Mouse (Mus musculus): ENCODE measurements around the gene Gm49403. TPM values are rescaled to one million over a fixed set of nuclear protein-coding genes. Genes with fewer than 3 reads are reported as not detected.
"Not testable (repeated sequence)": the region's sequence is repeated elsewhere in the genome, so short reads cannot be mapped to it uniquely, and the experiment has no call there.

Gm49403 gene
- polyA plus RNA-seq, 1 experiment from 2014 or later = not detected

DNA sequence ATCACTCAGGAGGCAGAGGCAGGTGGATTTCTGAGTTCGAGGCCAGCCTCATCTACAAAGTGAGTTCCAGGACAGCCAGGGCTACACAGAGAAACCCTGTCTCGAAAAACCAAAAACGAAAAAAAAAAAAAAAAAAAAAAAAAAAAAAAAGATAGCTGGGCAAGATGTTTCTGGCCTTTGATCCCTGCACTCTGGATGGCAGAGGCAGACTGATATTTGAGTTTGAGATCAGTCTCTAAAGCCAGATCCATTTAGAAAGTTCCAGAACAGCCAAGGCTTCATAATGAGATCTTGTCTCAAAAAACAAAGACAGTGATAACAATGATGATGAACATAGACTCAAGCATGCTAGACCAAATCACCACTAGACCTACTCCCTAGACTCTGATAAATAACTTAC is 13.3 kb upstream of the Gm49403 start:
- H3K4me1 ChIP-seq (ENCODE audit: control insufficient read depth, insufficient read depth, low read length); H3K9ac ChIP-seq (ENCODE audit: low read length); H3K4me3 ChIP-seq (ENCODE audit: low read length); H3K27me3 ChIP-seq (ENCODE audit: control insufficient read depth, insufficient read depth, low read length); H3K9me3 ChIP-seq (replicated peaks; ENCODE audit: control insufficient read depth, low read length); ATAC-seq (replicated peaks; ENCODE audit: extremely low read depth, insufficient read depth, low FRiP score); H3K27ac ChIP-seq (ENCODE audit: low read length): not testable (repeated sequence)
- 79% methylated on average over 3 of the region's 3 CpGs for WGBS
- H3K4me2 ChIP-seq (ENCODE audit: low read depth, low read length) = peak overlapping the region; percentile 63
- H3K36me3 ChIP-seq (ENCODE audit: control insufficient read depth, insufficient read depth) = peaks cover 21% of the 10 kb centered on the region

DNA sequence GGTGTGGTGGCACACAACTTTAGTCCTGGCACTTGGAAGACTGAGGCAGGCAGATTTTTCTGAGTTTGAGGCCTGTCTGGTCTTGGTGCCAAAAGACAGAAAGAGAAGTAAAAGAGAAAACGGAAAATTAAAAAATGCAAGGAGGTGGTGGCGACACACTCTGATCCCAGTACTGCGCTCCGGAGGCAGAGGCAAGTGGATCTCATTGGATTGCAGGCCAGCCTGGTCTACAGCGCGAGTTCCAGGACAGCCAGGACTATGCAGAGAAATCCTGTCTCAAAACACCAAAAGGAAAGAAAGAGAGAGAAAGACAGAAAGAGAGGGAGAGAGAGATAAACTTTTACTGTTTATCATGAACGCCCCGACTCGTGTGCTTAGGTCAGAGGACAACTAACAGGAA is 12.9 kb upstream of the Gm49403 start:
- H3K4me2 ChIP-seq (ENCODE audit: low read depth, low read length) = peak overlapping the region; percentile 63
- peak overlapping the region; percentile 95 for H3K9ac ChIP-seq (ENCODE audit: low read length)
- H3K36me3 ChIP-seq (ENCODE audit: control insufficient read depth, insufficient read depth) = peaks cover 25% of the 10 kb centered on the region
- H3K27ac ChIP-seq (ENCODE audit: low read length) = peak overlapping the region; percentile 77
- peaks cover 6% of the 10 kb centered on the region for H3K4me1 ChIP-seq (ENCODE audit: control insufficient read depth, insufficient read depth, low read length)
- no peaks in the 10 kb centered on the region for H3K27me3 ChIP-seq (ENCODE audit: control insufficient read depth, insufficient read depth, low read length)
- no peak for ATAC-seq (replicated peaks; ENCODE audit: extremely low read depth, insufficient read depth, low FRiP score)
- WGBS = 37% methylated on average over 9 of the region's 9 CpGs
- H3K9me3 ChIP-seq (replicated peaks; ENCODE audit: control insufficient read depth, low read length) = no peaks in the 10 kb centered on the region
- peak overlapping the region; percentile 87 for H3K4me3 ChIP-seq (ENCODE audit: low read length)

DNA sequence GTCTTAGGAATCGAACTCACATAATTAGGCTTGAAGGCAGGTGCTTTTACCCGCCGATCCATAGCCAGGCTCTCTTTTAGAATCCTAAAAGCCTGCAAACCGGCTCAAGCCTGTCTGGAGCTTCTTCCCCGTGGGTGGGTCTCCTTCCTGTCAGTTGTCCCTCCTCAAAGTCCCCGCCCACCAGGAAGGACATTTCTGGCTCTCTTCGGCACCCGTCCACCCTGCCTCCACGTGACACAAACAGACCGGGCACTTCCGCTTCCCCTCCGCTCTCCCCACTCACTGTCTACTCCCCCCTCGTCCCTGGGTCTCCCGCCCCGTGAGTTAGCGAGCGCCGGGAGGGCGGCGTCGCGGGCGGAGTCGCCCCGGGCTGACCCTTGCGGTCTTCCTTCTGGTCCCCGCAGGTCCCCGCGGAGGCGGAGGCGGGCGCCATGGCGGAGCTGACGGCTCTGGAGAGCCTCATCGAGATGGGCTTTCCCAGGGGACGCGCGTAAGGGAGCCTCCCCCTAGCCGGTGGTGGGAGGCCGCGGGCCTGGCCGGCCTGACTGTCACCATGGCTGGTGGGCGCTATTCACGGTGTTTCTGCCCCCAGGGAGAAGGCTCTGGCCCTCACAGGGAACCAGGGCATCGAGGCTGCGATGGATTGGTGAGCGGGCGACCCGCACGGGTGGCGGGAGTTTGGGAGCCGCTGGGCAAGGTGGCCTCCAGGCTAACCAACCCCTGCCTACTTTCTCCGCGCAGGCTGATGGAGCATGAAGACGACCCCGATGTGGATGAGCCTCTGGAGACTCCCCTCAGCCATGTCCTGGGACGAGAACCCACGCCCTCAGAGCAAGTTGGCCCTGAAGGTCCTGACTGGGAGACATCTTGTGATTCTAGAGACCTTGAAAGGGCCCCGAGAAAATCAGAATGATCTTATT is 12.2 kb upstream of the Gm49403 start, which contains the start of gene Ubxn1:
Ubxn1 (plus strand) TSS at position 230 of the 920 bp plus-strand sequence.
- Histone ChIP-seq H3K4me3 (ENCODE audit: low read length) (peak within 1 kb of the TSS; percentile 87), H3K9ac (ENCODE audit: low read length) (peak within 1 kb of the TSS; percentile 95), H3K9me3 (replicated peaks; ENCODE audit: control insufficient read depth, low read length) (no peaks in the 10 kb centered on the region), H3K27ac (ENCODE audit: low read length) (peak within 1 kb of the TSS; percentile 80), H3K4me1 (ENCODE audit: control insufficient read depth, insufficient read depth, low read length) (peaks cover 6% of the 10 kb centered on the region), H3K27me3 (ENCODE audit: control insufficient read depth, insufficient read depth, low read length) (no peaks in the 10 kb centered on the region), H3K36me3 (ENCODE audit: control insufficient read depth, insufficient read depth) (peaks cover 31% of the 10 kb centered on the region), H3K4me2 (ENCODE audit: low read depth, low read length) (peak within 1 kb of the TSS; percentile 91)
- ATAC-seq (replicated peaks; ENCODE audit: extremely low read depth, insufficient read depth, low FRiP score) = peak; percentile 98
- 2% methylated on average over 59 of the region's 59 CpGs for WGBS

DNA sequence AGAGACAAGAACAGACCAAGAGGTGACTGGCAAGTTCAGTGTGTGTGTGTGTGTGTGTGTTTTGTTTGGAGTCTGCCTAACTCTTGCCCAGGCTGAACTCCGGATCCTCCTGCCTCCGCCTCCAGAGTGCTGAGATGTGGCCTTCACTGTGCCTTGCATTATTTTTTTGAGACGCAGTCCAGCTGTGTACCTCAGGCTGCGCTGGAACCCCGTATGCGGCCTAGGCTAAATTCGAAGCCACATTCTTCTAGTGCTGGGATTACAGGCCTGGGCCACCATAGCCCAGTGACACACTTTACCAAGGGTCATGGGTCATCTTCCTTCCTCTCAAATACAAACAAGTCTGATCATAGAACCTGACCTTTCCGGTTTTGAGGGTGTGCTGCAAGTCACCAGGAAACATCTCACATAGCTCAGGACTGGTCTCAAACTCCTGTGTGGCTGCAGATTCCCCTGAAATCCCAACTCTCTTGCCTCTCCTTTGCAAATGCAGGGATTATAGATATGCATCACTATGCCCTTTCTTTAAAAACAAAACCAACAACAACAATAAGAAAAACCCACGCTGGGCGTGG is 11.4 kb upstream of the Gm49403 start:
- Histone ChIP-seq H3K4me1 (ENCODE audit: control insufficient read depth, insufficient read depth, low read length) (peaks cover 6% of the 10 kb centered on the region), H3K9me3 (replicated peaks; ENCODE audit: control insufficient read depth, low read length) (no peaks in the 10 kb centered on the region), H3K36me3 (ENCODE audit: control insufficient read depth, insufficient read depth) (peaks cover 35% of the 10 kb centered on the region), H3K9ac (ENCODE audit: low read length) (peak overlapping the region; percentile 95), H3K27me3 (ENCODE audit: control insufficient read depth, insufficient read depth, low read length) (no peaks in the 10 kb centered on the region), H3K27ac (ENCODE audit: low read length) (no peak overlapping the region; the same call in 1 of the 2 replicates), H3K4me2 (ENCODE audit: low read depth, low read length) (peak overlapping the region; percentile 91), H3K4me3 (ENCODE audit: low read length) (peak overlapping the region; percentile 87)
- ATAC-seq (replicated peaks; ENCODE audit: extremely low read depth, insufficient read depth, low FRiP score) = no peak
- 68% methylated on average over 10 of the region's 10 CpGs for WGBS

DNA sequence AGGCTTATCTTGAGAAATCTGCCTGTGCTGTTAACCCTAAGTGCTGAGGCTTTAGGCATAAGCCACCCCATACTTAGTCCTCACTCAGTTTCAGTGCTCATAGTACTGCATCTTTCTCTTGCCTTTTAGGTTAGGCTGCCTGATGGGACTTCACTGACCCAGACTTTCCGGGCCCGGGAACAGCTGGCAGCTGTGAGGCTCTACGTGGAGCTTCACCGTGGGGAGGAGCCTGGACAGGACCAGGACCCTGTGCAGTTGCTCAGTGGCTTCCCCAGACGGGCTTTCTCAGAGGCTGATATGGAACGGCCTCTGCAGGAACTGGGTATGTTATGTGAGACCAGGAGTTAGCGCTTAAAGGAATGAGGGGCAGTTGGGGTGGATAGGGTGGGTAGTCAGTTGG is 8.7 kb upstream of the Gm49403 start:
- ATAC-seq (replicated peaks; ENCODE audit: extremely low read depth, insufficient read depth, low FRiP score) = no peak
- Histone ChIP-seq H3K36me3 (ENCODE audit: control insufficient read depth, insufficient read depth) (peaks cover 38% of the 10 kb centered on the region), H3K27ac (ENCODE audit: low read length) (no peak overlapping the region)

DNA sequence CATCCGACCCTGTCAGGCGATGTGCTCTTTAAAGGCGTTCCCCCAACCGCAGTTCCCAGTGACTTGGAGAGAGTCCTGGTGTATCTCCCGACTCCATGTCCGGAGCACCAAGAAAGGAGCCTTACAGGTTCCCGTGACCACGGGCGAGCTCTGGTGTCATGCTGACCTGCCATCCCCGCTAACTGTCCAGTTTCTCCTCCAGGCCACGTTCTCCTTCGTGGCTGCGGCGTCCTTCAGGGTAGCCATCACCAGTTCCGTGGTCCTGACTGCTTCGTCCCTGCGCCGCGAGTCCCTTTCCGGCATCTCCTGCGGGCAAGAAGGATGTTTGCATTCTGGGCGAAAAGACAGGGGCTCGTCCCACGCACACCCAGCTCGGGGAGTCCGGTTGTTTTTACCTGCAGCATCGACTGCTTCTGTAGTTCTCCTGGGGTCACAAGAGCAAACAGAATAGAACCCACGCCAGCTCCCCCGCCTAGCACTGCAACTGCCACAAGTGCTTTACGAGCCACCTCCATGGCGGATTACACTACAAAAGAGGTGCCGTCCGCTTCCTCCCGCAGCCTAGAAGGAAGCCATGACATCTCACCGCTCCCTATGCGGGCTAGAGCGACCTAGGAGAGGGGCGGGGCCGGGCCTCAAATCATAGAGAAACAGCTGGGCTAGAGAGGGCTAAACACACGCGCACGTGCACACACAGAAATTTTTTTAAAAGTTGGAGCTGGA is 3.3 kb upstream of the Gm49403 start, which contains the start of gene Uqcc3:
Uqcc3 (minus strand) TSS at position 613 of the 723 bp plus-strand sequence.
- peak within 1 kb of the TSS; percentile 93 for H3K9ac ChIP-seq (ENCODE audit: low read length)
- WGBS = under 1% methylated on average over 42 of the region's 42 CpGs
- H3K9me3 ChIP-seq (replicated peaks; ENCODE audit: control insufficient read depth, low read length) = no peaks in the 10 kb centered on the region
- H3K36me3 ChIP-seq (ENCODE audit: control insufficient read depth, insufficient read depth) = peaks cover 17% of the 10 kb centered on the region
- H3K4me1 ChIP-seq (ENCODE audit: control insufficient read depth, insufficient read depth, low read length) = peaks cover 8% of the 10 kb centered on the region
- peak within 1 kb of the TSS; percentile 92 for H3K27ac ChIP-seq (ENCODE audit: low read length)
- peak within 1 kb of the TSS; percentile 95 for H3K4me3 ChIP-seq (ENCODE audit: low read length)
- peak within 1 kb of the TSS; percentile 85 for H3K4me2 ChIP-seq (ENCODE audit: low read depth, low read length)
- H3K27me3 ChIP-seq (ENCODE audit: control insufficient read depth, insufficient read depth, low read length) = no peaks in the 10 kb centered on the region
- ATAC-seq (replicated peaks; ENCODE audit: extremely low read depth, insufficient read depth, low FRiP score) = peak; percentile 92

More for the DNA sequence above, 8.7 kb upstream of the Gm49403 start:
- Histone ChIP-seq H3K4me1 (ENCODE audit: control insufficient read depth, insufficient read depth, low read length) (peaks cover 13% of the 10 kb centered on the region), H3K4me3 (ENCODE audit: low read length) (no peak overlapping the region), H3K27me3 (ENCODE audit: control insufficient read depth, insufficient read depth, low read length) (no peaks in the 10 kb centered on the region), H3K4me2 (ENCODE audit: low read depth, low read length) (no peak overlapping the region), H3K9me3 (replicated peaks; ENCODE audit: control insufficient read depth, low read length) (no peaks in the 10 kb centered on the region), H3K9ac (ENCODE audit: low read length) (no peak overlapping the region)
- whole genome bisulfite sequencing = 85% methylated on average over 7 of the region's 7 CpGs

DNA sequence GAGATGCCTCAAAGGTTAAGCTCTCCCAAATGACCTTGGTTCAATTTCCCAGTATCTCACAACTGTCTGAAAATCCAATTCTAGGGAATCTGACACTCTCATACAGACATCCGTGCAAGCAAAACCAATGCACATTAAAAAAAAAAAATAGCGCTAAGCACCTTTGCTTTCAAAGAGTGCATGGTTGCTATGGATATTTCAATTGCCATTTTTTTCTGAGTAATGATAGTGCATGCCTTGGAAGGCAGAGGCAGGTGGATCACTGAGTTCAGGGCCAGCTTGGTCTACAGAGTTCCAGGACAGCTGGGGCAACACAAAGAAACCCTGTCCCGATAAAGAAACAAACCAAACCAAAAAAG is 2.7 kb upstream of the Gm49403 start:
- ATAC-seq (replicated peaks; ENCODE audit: extremely low read depth, insufficient read depth, low FRiP score) = no peak
- Histone ChIP-seq H3K27me3 (ENCODE audit: control insufficient read depth, insufficient read depth, low read length) (no peaks in the 10 kb centered on the region), H3K4me1 (ENCODE audit: control insufficient read depth, insufficient read depth, low read length) (peaks cover 8% of the 10 kb centered on the region), H3K36me3 (ENCODE audit: control insufficient read depth, insufficient read depth) (peaks cover 12% of the 10 kb centered on the region), H3K4me3 (ENCODE audit: low read length) (peak overlapping the region; percentile 95), H3K9ac (ENCODE audit: low read length) (peak overlapping the region; percentile 93), H3K27ac (ENCODE audit: low read length) (peak overlapping the region; percentile 32; the same call in 1 of the 2 replicates), H3K4me2 (ENCODE audit: low read depth, low read length) (peak overlapping the region; percentile 85), H3K9me3 (replicated peaks; ENCODE audit: control insufficient read depth, low read length) (no peaks in the 10 kb centered on the region)
- WGBS = 14% methylated on average over 3 of the region's 3 CpGs

DNA sequence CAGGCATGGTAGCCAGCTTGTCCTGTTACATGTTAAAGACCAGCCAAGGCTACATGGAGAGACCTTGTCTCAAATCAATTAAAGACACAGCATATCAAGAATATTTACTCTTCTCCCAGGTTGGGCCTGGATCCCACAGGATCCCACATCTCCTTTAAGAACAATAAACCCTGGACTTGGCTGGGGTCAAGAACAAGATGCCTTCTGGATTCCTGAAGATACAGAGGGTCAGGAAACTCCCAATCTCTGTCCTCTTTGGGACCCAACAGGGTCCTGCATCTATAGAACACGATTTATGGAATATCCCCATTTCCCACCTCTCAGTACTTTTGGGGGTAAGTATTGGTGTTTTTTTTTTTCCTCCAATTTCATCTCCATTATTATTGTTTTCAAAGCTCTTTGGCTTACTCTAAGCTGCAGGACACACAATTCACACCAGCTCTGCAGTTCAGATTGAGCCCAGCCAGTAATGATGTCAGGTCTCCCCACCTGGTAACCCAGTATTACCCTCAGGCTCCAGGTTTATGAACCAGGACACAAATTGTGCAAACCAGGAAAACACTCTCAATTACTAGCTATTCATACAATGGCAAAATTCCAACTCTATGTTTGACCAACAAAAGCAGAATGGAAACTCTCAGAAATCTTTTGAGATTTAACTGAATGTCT is 3.3 kb downstream of the Gm49403 start:
- Histone ChIP-seq H3K36me3 (ENCODE audit: control insufficient read depth, insufficient read depth) (peaks cover 5% of the 10 kb centered on the region; the same call in 1 of the 2 replicates), H3K9ac (ENCODE audit: low read length) (no peak overlapping the region), H3K27ac (ENCODE audit: low read length) (no peak overlapping the region), H3K4me1 (ENCODE audit: control insufficient read depth, insufficient read depth, low read length) (peaks cover 12% of the 10 kb centered on the region), H3K9me3 (replicated peaks; ENCODE audit: control insufficient read depth, low read length) (no peaks in the 10 kb centered on the region), H3K4me2 (ENCODE audit: low read depth, low read length) (peak overlapping the region; percentile 82; the same call in 1 of the 2 replicates), H3K4me3 (ENCODE audit: low read length) (no peak overlapping the region), H3K27me3 (ENCODE audit: control insufficient read depth, insufficient read depth, low read length) (no peaks in the 10 kb centered on the region)
- no peak for ATAC-seq (replicated peaks; ENCODE audit: extremely low read depth, insufficient read depth, low FRiP score)
- 38% methylated on average over 1 of the region's 1 CpGs for WGBS

Data from heart, embryonic 16.5 days (tissue).